Mouse (Mus musculus) c-Kit-positive CD71-positive TER-119-negative erythroid progenitor cells, embryonic 14.5 days (primary cell): ENCODE data around the gene 1700024B05Rik.
"Not testable (repeated sequence)": the region's sequence is repeated elsewhere in the genome, so short reads cannot be mapped to it uniquely, and the experiment has no call there.

Experiments used
- DNase-seq: peaks from one replicate; pipeline ENCODE4 v3.0.0-alpha.2; 2013; ENCODE audit warnings: low read depth

The 1700024B05Rik gene

DNA sequence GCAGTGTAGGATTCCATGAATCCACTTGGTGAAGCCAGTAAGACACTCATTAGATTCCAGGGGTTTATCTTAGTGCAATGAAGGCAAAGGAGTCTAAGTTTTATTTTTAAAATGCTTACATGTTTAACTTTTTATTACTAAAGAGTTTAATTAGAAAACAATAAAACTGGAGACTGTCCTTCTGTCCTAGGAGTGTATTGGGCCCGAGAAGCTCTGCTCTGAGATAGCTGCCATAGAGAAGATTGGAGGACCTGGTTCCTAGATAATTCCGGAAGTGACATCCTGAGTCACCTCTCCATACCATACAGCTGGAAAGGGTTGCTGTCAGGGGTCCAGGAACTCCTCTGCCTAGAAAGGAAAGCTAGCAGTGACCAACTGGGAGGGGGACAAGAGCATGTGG is at the start of gene 1700024B05Rik:
Gene 1700024B05Rik, plus strand, starts transcription at position 301 of the 400 bp plus-strand sequence.
- DNase-seq: not testable (repeated sequence)

DNA sequence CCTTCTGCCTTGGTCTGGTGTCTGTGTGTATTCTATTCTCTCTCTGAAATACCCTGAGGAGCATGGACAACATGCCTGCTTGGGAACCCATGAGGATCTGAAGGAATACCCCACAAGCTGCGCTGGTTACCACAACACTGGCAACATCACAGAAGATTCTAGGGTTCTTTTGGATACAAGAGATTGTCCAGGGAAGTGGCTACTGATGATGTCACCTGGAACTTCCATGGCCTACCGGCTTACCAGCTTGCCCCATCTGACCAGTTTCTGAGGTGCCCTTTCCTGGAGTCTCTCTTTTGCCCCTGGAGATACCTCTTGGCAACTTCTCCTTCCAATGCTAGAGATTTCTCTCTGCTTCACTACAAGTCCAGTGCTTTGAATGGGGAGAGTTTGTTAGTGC is 36.6 kb upstream of the 1700024B05Rik start, which contains the start of gene Gm7980:
Gene Gm7980, minus strand, starts transcription at position 101 of the 400 bp plus-strand sequence.
- DNase-seq: not testable (repeated sequence)

DNA sequence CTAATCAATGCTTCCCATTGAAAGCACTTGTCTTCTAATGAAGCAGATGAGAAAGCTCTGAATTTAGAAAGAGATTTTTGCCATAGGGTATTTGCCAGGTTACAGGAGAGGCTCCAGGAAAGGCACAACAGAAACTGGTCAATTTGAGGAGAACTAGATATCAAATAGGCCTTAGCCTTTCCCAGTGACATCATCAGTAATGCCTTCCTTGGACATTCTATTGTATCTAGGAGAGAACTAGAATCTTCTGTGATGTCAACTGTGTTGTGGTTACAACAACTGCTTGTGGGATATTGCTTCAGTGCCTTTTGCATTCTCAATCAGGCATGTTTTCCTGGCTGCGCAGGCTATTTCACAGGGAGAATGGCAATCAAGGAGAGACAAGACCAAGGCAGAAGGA is 19.1 kb upstream of the 1700024B05Rik start, which contains the start of gene 1700049E17Rik1:
Gene 1700049E17Rik1, plus strand, starts transcription at position 301 of the 400 bp plus-strand sequence.
- DNase-seq: not testable (repeated sequence)

DNA sequence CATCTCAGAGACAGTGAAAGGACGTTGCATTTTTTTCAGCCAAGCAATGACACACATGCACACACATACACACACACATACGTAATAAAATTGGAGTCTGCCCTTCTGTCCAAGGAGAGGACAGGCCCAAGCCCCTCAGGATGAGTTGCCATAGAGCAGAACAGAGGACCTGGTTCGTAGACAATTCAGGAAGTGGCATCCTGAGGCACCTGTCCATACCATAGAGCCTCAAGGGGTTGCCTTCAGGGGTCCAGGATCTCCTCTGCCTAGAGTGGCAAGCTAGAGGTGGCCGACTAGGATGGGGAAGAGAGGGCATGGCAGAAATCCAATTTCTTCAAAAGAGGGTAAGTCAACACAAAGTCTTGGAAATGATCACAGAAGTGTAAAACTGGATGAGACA is 20.3 kb downstream of the 1700024B05Rik start:
- not testable (repeated sequence) for DNase-seq

DNA sequence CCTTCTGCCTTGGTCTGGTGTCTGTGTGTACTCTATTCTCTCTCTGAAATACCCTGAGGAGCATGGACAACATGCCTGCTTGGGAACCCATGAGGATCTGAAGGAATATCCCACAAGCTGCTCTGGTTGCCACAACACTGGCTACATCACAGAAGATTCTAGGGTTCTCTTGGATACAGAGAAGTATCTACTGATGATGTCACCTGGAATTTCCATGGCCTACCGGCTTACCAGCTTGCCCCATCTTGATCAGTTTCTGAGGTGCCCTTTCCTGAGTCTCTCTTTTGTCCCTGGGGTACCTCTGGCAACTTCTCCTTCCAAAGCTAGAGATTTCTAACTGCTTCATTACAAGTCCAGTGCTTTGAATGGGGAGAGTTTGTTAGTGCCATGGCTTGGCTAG is 24.0 kb downstream of the 1700024B05Rik start, which contains the start of gene Gm6401:
Gene Gm6401, minus strand, starts transcription at position 101 of the 400 bp plus-strand sequence.
- DNase-seq: not testable (repeated sequence)

DNA sequence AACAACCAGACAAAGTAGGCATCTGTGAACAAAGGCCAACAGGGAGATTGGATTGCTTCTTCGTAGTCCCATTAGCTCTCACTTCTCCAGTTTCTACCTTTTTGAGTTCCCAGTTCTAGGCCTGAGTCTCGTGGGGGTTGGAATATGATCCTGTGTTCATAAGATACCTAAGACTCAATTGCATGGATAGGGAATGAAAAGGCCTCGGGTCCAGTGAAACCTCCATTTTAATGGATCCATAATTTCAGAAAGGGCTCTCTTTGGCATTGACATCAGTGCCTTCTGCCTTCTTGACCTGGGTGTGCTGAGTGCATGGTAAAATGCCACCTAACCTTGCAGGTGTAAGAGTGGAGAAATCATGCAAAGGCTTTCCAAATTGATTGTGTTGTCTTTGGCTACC is 24.8 kb downstream of the 1700024B05Rik start:
- DNase-seq: not testable (repeated sequence)

DNA sequence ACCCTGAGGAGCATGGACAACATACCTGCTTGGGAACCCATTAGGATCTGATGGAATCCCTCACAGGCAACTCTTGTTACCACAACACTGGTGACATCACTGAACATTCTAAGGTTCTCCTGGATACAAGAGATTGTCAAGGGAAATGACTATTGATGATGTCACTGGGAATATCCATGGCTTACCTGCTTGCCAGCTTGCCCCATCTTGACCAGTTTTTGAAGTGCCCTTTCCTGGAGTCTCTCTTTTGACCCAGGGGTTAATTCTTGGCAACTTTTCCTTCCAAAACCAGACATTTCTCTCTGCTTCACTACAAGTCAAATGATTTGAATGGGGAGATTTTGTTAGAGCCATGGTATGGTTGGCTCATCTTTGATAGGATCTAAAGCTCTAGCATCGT is 39.4 kb downstream of the 1700024B05Rik start, which contains the start of gene Gm3543:
Gene Gm3543, minus strand, starts transcription at position 101 of the 400 bp plus-strand sequence.
- not testable (repeated sequence) for DNase-seq
